Mouse (Mus musculus): ENCODE data around the gene Lsp1. TPM values are rescaled to one million over a fixed set of nuclear protein-coding genes. Genes with fewer than 3 reads are reported as not detected.

Lsp1 gene
- polyA plus RNA-seq, 1 experiment from 2014 or later, result 19.4 TPM

DNA sequence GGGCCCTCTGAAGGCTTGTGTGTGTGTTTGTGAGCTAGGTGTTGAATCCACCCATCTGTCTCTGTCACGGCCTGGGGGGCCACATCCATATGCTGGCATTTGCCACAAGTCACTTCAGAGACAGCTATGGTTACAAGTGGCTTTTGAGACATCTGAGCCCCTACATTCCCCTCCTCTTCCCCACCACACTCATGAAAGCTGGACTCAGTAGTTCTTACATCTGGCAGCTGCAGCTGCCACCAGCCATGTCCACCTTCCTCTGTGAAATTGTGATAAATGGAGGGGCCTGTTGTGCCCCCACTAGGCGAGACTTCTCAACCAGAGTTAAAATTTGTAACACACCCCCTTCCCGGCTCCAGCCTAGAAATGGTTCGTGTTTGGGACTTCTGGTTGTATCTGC lies 77.7 kb downstream of the Lsp1 start:
- Histone ChIP-seq H3K27me3 (ENCODE audit: insufficient read depth, poor library complexity, severe bottlenecking) (no peaks in the 10 kb centered on the region), H3K4me3 (no peak overlapping the region), H3K4me1 (replicated peaks) (peaks cover 73% of the 10 kb centered on the region), H3K27ac (peak overlapping the region; percentile 89), H3K9me3 (no peaks in the 10 kb centered on the region), H3K36me3 (peaks cover 45% of the 10 kb centered on the region)
- 32% methylated on average over 4 of the region's 4 CpGs for WGBS
- no peak for DNase-seq (ENCODE audit: low spot score)

DNA sequence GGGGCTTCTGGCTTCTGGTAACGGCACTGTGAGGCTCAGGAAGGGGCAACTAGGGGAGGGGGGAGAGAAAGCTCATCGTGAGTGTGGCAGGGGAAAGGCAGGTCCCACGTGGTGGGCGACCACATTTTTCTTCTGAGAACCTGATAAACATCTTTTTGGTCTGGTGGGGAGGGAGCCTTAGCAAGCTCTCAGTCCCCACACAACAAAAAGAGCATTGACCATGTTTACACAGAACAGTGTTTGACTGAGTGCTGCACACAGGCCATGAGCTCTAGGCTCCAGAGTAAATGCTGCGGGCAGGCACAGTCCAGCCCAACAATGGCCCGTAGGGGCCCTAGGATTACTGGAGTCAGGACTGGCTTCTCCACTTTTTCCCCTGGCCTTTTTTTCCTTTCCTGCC lies 78.2 kb downstream of the Lsp1 start:
- Histone ChIP-seq H3K9me3 (no peaks in the 10 kb centered on the region), H3K36me3 (peaks cover 47% of the 10 kb centered on the region), H3K27me3 (ENCODE audit: insufficient read depth, poor library complexity, severe bottlenecking) (no peaks in the 10 kb centered on the region), H3K4me3 (no peak overlapping the region), H3K27ac (peak overlapping the region; percentile 89), H3K4me1 (replicated peaks) (peaks cover 73% of the 10 kb centered on the region)
- 33% methylated on average over 6 of the region's 6 CpGs for WGBS
- no peak for DNase-seq (ENCODE audit: low spot score)

DNA sequence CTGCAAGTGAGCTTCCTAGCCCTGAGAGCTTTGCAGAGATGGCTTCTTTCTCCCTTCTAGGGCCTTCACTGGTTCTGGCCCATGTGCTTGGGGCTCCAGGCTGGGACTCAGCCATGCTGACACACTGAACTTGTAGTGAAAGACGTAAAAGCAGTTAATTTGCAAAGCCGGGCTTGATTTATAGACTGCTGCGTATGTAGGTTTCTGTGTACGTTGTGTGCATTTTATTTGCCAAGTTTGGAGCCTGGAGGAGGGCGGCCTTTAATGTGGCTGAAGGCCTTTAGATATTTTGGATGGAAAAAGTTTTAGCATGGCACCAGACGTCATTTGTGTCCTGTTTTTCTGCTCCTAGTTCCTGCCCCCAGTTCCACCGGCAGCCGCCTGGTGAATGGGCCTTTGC lies 79.2 kb downstream of the Lsp1 start:
- no peak overlapping the region for H3K4me3 ChIP-seq
- no peak for DNase-seq (ENCODE audit: low spot score)
- H3K36me3 ChIP-seq, result peaks cover 52% of the 10 kb centered on the region
- peak overlapping the region; percentile 89 for H3K27ac ChIP-seq
- WGBS, result 61% methylated on average over 8 of the region's 8 CpGs
- peaks cover 66% of the 10 kb centered on the region for H3K4me1 ChIP-seq (replicated peaks)
- H3K27me3 ChIP-seq (ENCODE audit: insufficient read depth, poor library complexity, severe bottlenecking), result no peaks in the 10 kb centered on the region
- no peaks in the 10 kb centered on the region for H3K9me3 ChIP-seq

DNA sequence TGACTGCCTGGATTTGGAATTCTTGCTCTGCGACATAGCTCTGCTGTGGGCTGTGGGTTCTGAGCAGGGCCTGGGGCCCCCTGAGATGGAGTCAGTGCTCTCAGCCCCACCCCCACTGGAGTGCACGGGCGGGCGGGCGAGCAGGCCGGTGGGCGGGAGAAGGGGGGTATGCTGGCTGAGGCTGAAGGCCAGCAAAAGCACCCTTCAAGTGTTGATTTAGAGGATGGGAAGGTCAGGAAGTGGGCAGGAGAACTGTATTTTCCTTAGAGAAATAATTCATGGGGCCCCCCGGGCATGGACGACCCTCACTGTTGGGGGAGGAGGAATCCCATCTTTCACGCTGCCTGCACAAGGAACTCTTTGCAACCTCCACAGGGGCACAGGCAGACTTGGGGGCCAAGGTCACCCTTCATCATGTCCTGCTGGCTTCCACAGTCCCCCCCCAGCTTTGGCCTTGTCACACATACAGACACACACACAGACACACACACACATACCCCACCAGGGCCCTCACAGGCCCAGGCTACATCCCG lies 82.2 kb downstream of the Lsp1 start:
- Histone ChIP-seq H3K4me1 (replicated peaks) (peaks cover 71% of the 10 kb centered on the region), H3K27me3 (ENCODE audit: insufficient read depth, poor library complexity, severe bottlenecking) (no peaks in the 10 kb centered on the region), H3K9me3 (no peaks in the 10 kb centered on the region), H3K36me3 (peaks cover 37% of the 10 kb centered on the region), H3K4me3 (no peak overlapping the region), H3K27ac (peak overlapping the region; percentile 77)
- DNase-seq (ENCODE audit: low spot score), result no peak
- WGBS, result 34% methylated on average over 11 of the region's 11 CpGs

Other genes starting within 250 kb of the Lsp1 start
- not detected in 2 replicates for gene Gm7579, start 248.9 kb upstream of the Lsp1 start, polyA plus RNA-seq (2016; fragmentation: Nextera tagmentation; extraction: Ambion mirVana)
- not detected in 2 replicates for gene Krtap5-5, start 230.8 kb upstream of the Lsp1 start, polyA plus RNA-seq (2016; fragmentation: Nextera tagmentation; extraction: Ambion mirVana)
- not detected in 2 replicates for gene Gm40460, start 219.7 kb upstream of the Lsp1 start, polyA plus RNA-seq (2016; fragmentation: Nextera tagmentation; extraction: Ambion mirVana)
- not detected in 2 replicates for gene Gm2431, start 202.5 kb upstream of the Lsp1 start, polyA plus RNA-seq (2016; fragmentation: Nextera tagmentation; extraction: Ambion mirVana)
- gene Gm4559, start 186.4 kb upstream of the Lsp1 start, polyA plus RNA-seq (2016; fragmentation: Nextera tagmentation; extraction: Ambion mirVana), result not detected in 2 replicates
- not detected in 2 replicates for gene Krtap5-1, start 163.7 kb upstream of the Lsp1 start, polyA plus RNA-seq (2016; fragmentation: Nextera tagmentation; extraction: Ambion mirVana)
- not detected in 2 replicates for gene Krtap5-4, start 157.3 kb upstream of the Lsp1 start, polyA plus RNA-seq (2016; fragmentation: Nextera tagmentation; extraction: Ambion mirVana)
- 0.63 and 1.1 TPM in 2 replicates for gene Ifitm10, start 87.1 kb upstream of the Lsp1 start, polyA plus RNA-seq (2016; fragmentation: Nextera tagmentation; extraction: Ambion mirVana)
- gene Gm49369, start 78.1 kb upstream of the Lsp1 start, polyA plus RNA-seq (2016; fragmentation: Nextera tagmentation; extraction: Ambion mirVana), result 1.5 TPM in 1 of 2 replicates, not detected in the other
- 159 and 198 TPM in 2 replicates for gene Ctsd, start 72.8 kb upstream of the Lsp1 start, polyA plus RNA-seq (2016; fragmentation: Nextera tagmentation; extraction: Ambion mirVana)
- gene Syt8, start 26.0 kb upstream of the Lsp1 start, polyA plus RNA-seq (2016; fragmentation: Nextera tagmentation; extraction: Ambion mirVana), result not detected in 2 replicates
- gene Tnni2, start 19.0 kb upstream of the Lsp1 start, polyA plus RNA-seq (2016; fragmentation: Nextera tagmentation; extraction: Ambion mirVana), result 1.2 and 1.3 TPM in 2 replicates
- gene Tnnt3, start 38.0 kb downstream of the Lsp1 start, polyA plus RNA-seq (2016; fragmentation: Nextera tagmentation; extraction: Ambion mirVana), result 1.1 and 3.0 TPM in 2 replicates
- gene Mrpl23, start 71.9 kb downstream of the Lsp1 start, polyA plus RNA-seq (2016; fragmentation: Nextera tagmentation; extraction: Ambion mirVana), result 17.7 and 19.7 TPM in 2 replicates
- 219 and 247 TPM in 2 replicates for gene Igf2, start 206.0 kb downstream of the Lsp1 start, polyA plus RNA-seq (2016; fragmentation: Nextera tagmentation; extraction: Ambion mirVana)
- not detected in 2 replicates for gene Gm49394, start 209.1 kb downstream of the Lsp1 start, polyA plus RNA-seq (2016; fragmentation: Nextera tagmentation; extraction: Ambion mirVana)